Mouse (Mus musculus) embryonic facial prominence, embryonic 12.5 days (tissue): ENCODE results near the gene Lcp2. TPM values are rescaled to one million over a fixed set of nuclear protein-coding genes. Genes with fewer than 3 reads are reported as not detected.

Source experiments
- ATAC-seq: fragments of 200-750 bp; cut with Nextera tagmentation; 2 replicates; pipeline ENCODE4 v1.8.0; 2017; ENCODE audit not compliant: insufficient number of reproducible peaks, insufficient read depth, low FRiP score, low TSS enrichment
- H3K27ac ChIP-seq: fragments of 300-500 bp; sonication (generic); 2 replicates; pipeline ENCODE4 v1.5.1; 2016; ENCODE audit warnings: mild to moderate bottlenecking
- H3K27me3 ChIP-seq: fragments of 300-500 bp; sonication (generic); 2 replicates; pipeline ENCODE4 v1.6.1; 2016; ENCODE audit warnings: mild to moderate bottlenecking, moderate library complexity
- H3K36me3 ChIP-seq: fragments of 300-500 bp; sonication (generic); 2 replicates; pipeline ENCODE4 v1.6.1; 2016; ENCODE audit warnings: mild to moderate bottlenecking
- H3K4me1 ChIP-seq: fragments of 300-500 bp; sonication (generic); 2 replicates; pipeline ENCODE4 v1.6.1; 2016
- H3K4me2 ChIP-seq: fragments of 300-500 bp; sonication (generic); replicated peaks from 2 replicates; pipeline ENCODE4 v1.6.1; 2016; ENCODE audit warnings: mild to moderate bottlenecking, moderate library complexity
- H3K4me3 ChIP-seq: fragments of 300-500 bp; sonication (generic); 2 replicates; pipeline ENCODE4 v1.5.1; 2016; ENCODE audit warnings: mild to moderate bottlenecking
- H3K9ac ChIP-seq: fragments of 300-500 bp; sonication (generic); 2 replicates; pipeline ENCODE4 v1.6.1; 2016; ENCODE audit warnings: mild to moderate bottlenecking, moderate library complexity
- H3K9me3 ChIP-seq: fragments of 300-500 bp; sonication (generic); 2 replicates; pipeline ENCODE4 v1.6.1; 2016; ENCODE audit warnings: mild to moderate bottlenecking, moderate library complexity
- WGBS: fragments of 180-500 bp; shearing (Covaris S2); methylation state at CpG from one replicate; pipeline ENCODE4 v1.1.7; 2016; 5-methylcytosine and 5-hydroxymethylcytosine counted together
- polyA plus RNA-seq: library from polyadenylated mRNA; unstranded; fragments of >200 nt; fragmentation: Nextera tagmentation; extraction: Ambion mirVana; gene quantifications from 2 replicates; pipeline ENCODE4 v1.2.1, GENCODE M21; 2016

The Lcp2 gene
- polyA plus RNA-seq, 1 experiment from 2014 or later: 1.5 TPM

DNA sequence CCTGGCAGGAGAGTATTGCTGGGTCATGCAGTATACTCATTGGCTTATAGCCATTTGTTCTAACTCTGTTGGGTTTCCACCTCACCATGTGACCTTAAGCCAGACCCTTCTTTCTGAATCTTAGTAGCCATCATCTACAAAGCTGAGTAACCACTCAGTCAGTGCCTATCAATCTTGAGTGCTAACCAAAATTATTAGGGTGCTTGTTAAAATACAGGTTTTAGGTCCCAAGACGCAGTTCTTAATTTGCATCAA is 2.3 kb downstream of the Lcp2 start:
- Histone ChIP-seq H3K9ac (no peak overlapping the region), H3K9me3 (no peaks in the 10 kb centered on the region), H3K27ac (no peak overlapping the region), H3K4me1 (no peaks in the 10 kb centered on the region), H3K4me2 (no peak overlapping the region), H3K27me3 (no peaks in the 10 kb centered on the region), H3K4me3 (no peak overlapping the region), H3K36me3 (no peaks in the 10 kb centered on the region)
- 90% methylated on average over 1 of the region's 1 CpGs for WGBS
- ATAC-seq: no peak

DNA sequence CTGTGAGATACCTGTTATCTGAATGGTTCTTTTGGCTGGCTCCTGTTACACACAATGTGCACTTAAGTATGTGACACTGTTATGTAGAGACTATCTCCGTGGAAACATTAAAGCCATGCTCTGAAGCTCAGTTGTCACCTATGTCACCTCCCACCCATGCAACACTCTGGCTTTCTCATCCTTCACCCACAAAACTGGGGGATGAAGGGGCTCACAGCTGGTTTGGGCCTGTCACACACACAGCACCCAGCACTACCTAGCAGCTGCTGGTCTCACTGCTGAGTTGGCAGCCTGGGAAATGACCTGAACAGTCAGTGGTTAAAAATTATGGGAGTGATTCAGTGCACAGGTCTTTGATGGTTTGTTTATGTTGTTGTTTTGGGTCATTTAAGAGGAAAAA is 3.3 kb downstream of the Lcp2 start:
- Histone ChIP-seq H3K9me3 (no peaks in the 10 kb centered on the region), H3K9ac (no peak overlapping the region), H3K4me2 (no peak overlapping the region), H3K27ac (no peak overlapping the region), H3K36me3 (no peaks in the 10 kb centered on the region), H3K4me1 (no peaks in the 10 kb centered on the region), H3K4me3 (no peak overlapping the region), H3K27me3 (no peaks in the 10 kb centered on the region)
- ATAC-seq: no peak
- WGBS: 70% methylated on average over 1 of the region's 1 CpGs

DNA sequence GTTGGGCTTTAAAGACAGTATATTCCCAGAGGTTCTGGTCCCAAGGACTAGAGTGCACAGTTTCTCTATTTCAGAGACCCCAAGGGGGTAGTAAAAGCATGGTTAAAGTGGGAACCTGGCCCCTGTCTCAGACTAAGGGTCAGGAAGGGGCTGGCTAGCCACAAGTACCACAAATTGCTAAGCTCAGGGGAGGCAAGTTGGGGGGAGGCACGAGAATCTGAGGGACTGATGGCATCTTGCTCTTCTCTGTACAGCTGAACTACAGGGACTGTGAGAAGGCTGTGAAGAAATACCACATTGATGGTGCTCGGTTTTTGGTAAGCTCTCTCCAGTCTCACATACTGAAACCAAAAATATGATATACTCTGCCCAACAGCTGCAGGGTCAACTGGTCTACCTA is 3.9 kb downstream of the Lcp2 start:
- H3K4me1 ChIP-seq: no peaks in the 10 kb centered on the region
- 79% methylated on average over 2 of the region's 2 CpGs for WGBS
- H3K4me3 ChIP-seq: no peak overlapping the region
- no peak overlapping the region for H3K4me2 ChIP-seq
- H3K27me3 ChIP-seq: no peaks in the 10 kb centered on the region
- H3K27ac ChIP-seq: no peak overlapping the region
- ATAC-seq: no peak
- no peaks in the 10 kb centered on the region for H3K36me3 ChIP-seq
- H3K9me3 ChIP-seq: no peaks in the 10 kb centered on the region
- H3K9ac ChIP-seq: no peak overlapping the region

DNA sequence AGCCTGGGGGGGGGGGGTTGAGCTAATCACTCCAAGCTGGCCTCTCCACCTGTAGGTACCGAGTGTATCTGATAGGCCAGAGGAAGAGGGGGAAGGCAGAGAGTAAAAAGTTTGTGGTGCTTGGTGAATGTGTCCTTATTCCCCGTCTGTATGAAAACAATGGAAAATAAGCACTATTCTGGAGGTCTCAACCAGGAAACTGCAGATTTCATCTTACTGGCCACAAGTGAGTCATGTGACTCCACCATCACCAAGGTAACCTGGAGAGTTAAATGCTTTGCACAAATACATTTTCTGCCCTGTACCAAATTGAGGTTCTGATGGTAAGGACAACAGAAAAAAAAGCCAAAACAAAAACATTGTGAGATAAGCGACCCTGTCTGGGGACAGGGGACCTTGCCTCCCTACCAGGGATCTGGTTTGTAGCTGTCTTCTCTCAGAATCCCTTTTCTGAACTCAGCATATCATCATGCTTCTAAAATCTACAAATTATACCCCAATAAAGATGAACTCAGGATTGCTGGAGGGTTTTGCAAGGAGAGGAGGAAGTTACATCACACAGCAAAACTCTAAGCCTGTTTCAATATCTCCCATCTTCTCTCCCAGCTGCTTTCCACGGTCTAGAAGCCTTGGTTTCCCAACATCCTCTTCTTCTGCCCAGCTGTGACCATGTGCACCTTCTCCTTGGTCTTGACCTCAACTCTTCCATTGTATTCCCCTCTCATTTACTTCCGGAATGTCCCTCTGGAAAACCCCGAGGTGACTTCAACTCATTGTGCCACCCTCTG is 6.5 kb downstream of the Lcp2 start:
- Histone ChIP-seq H3K4me2 (no peak overlapping the region), H3K27me3 (no peaks in the 10 kb centered on the region), H3K4me3 (no peak overlapping the region), H3K9ac (no peak overlapping the region), H3K27ac (no peak overlapping the region), H3K4me1 (no peaks in the 10 kb centered on the region), H3K9me3 (no peaks in the 10 kb centered on the region), H3K36me3 (no peaks in the 10 kb centered on the region)
- 75% methylated on average over 6 of the region's 6 CpGs for WGBS
- no peak for ATAC-seq

DNA sequence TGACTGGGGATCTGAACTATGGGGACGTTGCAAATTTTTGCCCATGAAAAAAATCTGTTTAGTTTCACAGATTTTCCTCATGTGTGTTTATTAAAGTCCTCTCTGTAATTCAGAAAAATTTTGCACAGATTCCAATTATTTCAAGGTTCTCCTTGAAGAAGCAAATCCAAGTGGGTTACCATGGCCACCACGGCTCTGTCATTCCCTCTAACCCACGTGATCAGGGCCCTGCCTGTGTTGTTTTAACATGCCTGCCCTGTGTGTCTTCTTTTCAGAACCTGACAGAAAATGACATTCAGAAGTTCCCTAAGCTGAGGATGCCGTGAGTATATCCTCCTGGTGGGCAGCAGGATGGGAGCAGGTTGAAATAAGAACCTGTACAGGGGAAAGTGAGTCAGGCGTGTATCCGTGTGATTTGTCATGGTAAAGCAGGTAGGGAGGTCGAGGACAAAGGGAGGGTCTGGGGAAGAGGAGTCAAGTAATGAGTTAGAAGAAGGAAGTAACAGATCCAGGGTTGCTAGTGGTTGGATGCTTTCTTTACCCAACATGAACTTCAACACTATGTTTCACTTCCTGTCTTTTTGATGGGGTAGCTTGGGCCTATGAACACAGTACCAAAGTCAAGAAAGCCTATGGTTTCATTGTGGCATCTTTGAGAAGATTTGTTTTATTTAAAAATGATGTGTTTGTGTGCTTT is 7.5 kb downstream of the Lcp2 start:
- no peak for ATAC-seq
- no peak overlapping the region for H3K9ac ChIP-seq
- no peak overlapping the region for H3K4me3 ChIP-seq
- no peak overlapping the region for H3K4me2 ChIP-seq
- WGBS: 79% methylated on average over 7 of the region's 7 CpGs
- H3K9me3 ChIP-seq: no peaks in the 10 kb centered on the region
- no peaks in the 10 kb centered on the region for H3K27me3 ChIP-seq
- H3K4me1 ChIP-seq: no peaks in the 10 kb centered on the region
- H3K27ac ChIP-seq: no peak overlapping the region
- no peaks in the 10 kb centered on the region for H3K36me3 ChIP-seq

DNA sequence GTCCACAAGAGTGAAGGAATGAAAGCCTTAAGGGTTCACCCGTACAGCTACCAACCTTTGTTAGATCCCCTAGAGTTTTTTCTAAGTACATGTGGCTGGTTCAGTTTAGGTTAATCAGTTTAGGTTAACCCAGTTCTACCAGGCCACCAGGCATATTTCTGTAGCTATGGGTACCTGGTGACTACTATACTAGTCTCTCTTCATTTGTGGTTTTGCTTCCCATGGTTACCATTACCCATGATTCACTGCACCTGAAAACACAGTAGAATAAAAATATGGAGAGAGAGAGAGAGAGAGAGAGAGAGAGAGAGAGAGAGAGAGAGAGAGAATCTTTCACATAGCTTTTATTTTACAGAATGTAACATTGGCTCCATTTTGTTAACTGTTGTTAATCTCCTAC is 10.0 kb downstream of the Lcp2 start:
- WGBS: 67% methylated on average over 1 of the region's 1 CpGs

DNA sequence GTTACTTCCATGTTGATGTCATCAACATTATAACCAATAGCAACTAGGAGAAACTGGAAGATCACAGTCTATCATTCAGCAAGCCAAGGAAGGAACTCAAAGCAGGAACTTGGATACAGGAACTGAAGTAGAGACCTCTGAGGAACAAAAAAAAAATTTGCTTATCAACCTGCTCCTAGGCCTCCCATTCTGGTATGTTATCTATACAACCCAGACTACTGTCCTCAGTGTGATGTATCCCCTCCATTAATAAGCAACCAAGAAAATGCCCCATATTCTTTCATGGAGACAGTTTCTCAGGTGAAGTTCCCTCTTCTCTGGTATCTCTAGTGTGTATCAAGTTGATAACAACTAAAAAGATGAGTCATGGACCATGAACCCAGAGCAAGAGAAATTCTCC is 11.6 kb downstream of the Lcp2 start:
- Histone ChIP-seq H3K27me3 (no peaks in the 10 kb centered on the region), H3K9me3 (no peaks in the 10 kb centered on the region), H3K4me1 (no peaks in the 10 kb centered on the region), H3K27ac (no peak overlapping the region), H3K4me2 (no peak overlapping the region), H3K36me3 (no peaks in the 10 kb centered on the region), H3K9ac (no peak overlapping the region), H3K4me3 (no peak overlapping the region)
- ATAC-seq: no peak

More for the DNA sequence above, 10.0 kb downstream of the Lcp2 start:
- no peak for ATAC-seq
- Histone ChIP-seq H3K36me3 (no peaks in the 10 kb centered on the region), H3K27ac (no peak overlapping the region), H3K4me2 (no peak overlapping the region), H3K27me3 (no peaks in the 10 kb centered on the region), H3K4me3 (no peak overlapping the region), H3K4me1 (no peaks in the 10 kb centered on the region), H3K9me3 (no peaks in the 10 kb centered on the region), H3K9ac (no peak overlapping the region)

DNA sequence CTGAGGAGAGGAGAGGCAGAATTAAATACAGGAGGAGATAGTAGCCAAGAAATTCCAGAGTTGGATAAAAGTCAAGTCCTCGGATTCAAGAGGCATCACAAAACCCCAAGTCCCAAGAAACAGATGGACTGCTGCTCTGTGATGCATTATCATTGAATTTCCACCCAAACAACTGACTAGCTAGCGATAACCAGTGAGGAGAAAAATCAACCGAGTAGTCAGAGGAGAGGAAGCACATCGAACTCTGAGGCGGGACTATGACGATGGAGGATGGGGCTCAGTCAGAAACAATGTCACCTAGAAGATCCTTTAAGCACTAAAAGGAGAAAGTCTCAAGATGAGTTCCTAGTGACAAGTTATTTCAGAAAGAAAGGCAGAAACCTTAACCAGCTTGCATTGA is 12.2 kb downstream of the Lcp2 start:
- Histone ChIP-seq H3K9ac (no peak overlapping the region), H3K27ac (no peak overlapping the region), H3K4me1 (peaks cover 3% of the 10 kb centered on the region), H3K9me3 (no peaks in the 10 kb centered on the region), H3K4me2 (no peak overlapping the region), H3K27me3 (no peaks in the 10 kb centered on the region), H3K4me3 (no peak overlapping the region), H3K36me3 (no peaks in the 10 kb centered on the region)
- 88% methylated on average over 6 of the region's 6 CpGs for WGBS
- no peak for ATAC-seq

DNA sequence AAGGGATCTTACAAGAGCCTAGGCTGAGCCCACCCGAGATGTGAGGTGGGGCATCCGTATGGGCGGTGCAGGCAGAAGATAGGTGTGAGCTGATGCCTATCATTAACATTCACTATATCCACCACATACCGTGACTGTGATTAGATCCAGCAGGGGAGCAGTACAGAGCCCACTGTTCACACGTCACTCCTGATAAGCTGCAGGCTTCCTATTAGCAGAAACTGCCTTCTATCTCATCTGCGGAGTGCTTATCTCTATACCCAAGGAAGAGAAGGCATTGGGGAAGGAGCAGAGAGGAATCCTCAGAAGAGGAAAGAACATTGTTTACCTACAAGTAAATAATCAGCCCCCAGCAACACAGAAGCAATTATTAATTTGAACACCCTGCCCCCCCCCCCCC is 15.0 kb downstream of the Lcp2 start:
- Histone ChIP-seq H3K4me3 (no peak overlapping the region), H3K27me3 (no peaks in the 10 kb centered on the region), H3K9me3 (no peaks in the 10 kb centered on the region), H3K27ac (no peak overlapping the region), H3K4me2 (no peak overlapping the region), H3K36me3 (no peaks in the 10 kb centered on the region), H3K9ac (no peak overlapping the region), H3K4me1 (peaks cover 5% of the 10 kb centered on the region)
- 60% methylated on average over 6 of the region's 6 CpGs for WGBS
- no peak for ATAC-seq

DNA sequence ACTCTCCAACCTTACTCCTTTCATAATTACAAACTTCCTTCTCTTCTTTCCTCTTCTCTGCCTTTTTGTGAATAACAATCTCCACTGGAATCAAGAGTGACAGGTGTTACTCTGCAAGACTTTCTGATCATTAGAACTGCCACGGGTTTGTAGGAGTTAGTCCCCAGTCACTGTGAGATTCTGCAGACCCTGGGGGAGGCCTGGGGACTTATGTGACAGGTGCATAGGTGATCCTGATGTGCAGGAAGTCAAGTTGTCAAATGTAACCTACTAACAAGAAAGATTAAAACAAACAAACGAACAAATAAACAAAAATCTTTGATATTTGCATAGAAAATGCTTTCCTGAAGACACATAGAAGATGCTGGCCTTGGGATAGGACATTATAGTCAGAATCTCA is 16.5 kb downstream of the Lcp2 start:
- 58% methylated on average over 2 of the region's 2 CpGs for WGBS
- H3K9me3 ChIP-seq: no peaks in the 10 kb centered on the region
- H3K9ac ChIP-seq: no peak overlapping the region
- no peak overlapping the region for H3K27ac ChIP-seq
- H3K27me3 ChIP-seq: no peaks in the 10 kb centered on the region
- ATAC-seq: no peak
- no peaks in the 10 kb centered on the region for H3K36me3 ChIP-seq
- H3K4me1 ChIP-seq: peaks cover 5% of the 10 kb centered on the region
- H3K4me3 ChIP-seq: no peak overlapping the region
- H3K4me2 ChIP-seq: no peak overlapping the region

DNA sequence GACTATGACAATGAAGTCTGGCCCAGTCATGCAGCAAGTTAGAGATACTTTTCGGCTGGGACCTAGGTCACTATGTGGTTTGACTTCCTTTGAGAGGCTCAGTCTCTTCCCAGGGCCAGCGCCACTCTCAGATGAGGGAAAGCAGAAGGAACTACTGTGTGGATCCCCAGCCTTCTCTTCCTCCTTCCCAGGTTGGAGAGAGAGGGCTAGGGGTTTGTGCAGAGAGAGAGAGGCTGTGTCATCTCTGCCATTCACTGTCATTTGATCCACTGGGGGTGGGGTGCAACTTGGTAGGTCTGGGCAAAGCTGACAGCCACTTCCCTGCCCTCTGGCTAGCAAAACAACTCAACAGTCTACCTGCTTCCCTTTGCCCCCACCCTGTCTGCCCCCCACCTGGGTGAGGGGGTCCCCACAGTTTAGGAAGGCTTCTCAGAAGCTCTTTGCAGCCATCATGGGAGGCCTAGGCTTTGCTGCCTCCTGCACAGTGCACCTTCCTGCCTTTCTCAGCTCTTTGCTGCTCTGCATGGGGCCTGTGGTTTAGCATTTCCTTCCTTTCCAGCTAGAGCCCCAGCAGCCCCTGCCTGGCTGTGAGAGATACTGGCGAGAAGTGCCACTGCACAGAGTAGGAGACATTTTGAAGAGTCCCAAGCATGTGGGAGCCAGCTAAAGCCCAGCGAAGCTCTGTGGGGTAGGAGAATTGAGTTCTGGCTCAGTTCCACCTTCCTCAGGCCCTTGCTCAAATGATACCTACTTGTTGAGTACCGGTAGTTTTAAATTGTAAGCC is 17.2 kb downstream of the Lcp2 start:
- Histone ChIP-seq H3K4me3 (no peak overlapping the region), H3K27me3 (no peaks in the 10 kb centered on the region), H3K9me3 (no peaks in the 10 kb centered on the region), H3K36me3 (no peaks in the 10 kb centered on the region), H3K27ac (no peak overlapping the region), H3K4me2 (no peak overlapping the region), H3K4me1 (peaks cover 5% of the 10 kb centered on the region), H3K9ac (no peak overlapping the region)
- 47% methylated on average over 5 of the region's 5 CpGs for WGBS
- no peak for ATAC-seq

DNA sequence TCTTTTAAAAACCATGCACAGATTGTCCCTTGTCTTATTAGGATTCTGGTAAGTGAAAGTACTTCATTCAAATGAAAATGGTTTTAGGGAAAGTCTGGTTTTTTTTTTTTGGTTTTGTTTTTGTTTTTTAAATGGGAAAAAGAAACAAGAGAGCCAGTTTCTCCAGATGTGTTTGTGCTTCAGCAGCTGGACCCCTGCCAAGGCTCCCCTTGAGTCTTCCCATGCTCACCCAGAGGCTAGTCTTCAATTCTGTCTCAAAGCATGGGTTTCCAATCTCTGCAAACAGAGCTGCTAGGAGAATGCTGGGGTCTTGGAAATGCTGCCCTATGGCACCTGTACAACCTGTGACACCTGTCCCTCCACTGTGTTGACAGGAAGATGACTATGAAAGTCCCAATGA is 23.9 kb downstream of the Lcp2 start:
- Histone ChIP-seq H3K27ac (no peak overlapping the region), H3K27me3 (no peaks in the 10 kb centered on the region), H3K4me2 (no peak overlapping the region), H3K36me3 (no peaks in the 10 kb centered on the region), H3K4me1 (peaks cover 4% of the 10 kb centered on the region; the same call in 1 of the 2 replicates), H3K4me3 (no peak overlapping the region), H3K9me3 (no peaks in the 10 kb centered on the region), H3K9ac (no peak overlapping the region)
- ATAC-seq: no peak
